Mouse (Mus musculus) midbrain, embryonic 16.5 days (tissue): ENCODE results near the gene Gm21616. TPM values are rescaled to one million over a fixed set of nuclear protein-coding genes. Genes with fewer than 3 reads are reported as not detected.
"Not testable (repeated sequence)": the region's sequence is repeated elsewhere in the genome, so short reads cannot be mapped to it uniquely, and the experiment has no call there.

Source experiments
- ATAC-seq: fragments of 200-750 bp; cut with Nextera tagmentation; 2 replicates; pipeline ENCODE4 v1.8.0; 2017; ENCODE audit warnings: moderate TSS enrichment
- H3K27ac ChIP-seq: fragments of 300-500 bp; sonication (generic); 2 replicates; pipeline ENCODE4 v1.5.1; 2014; ENCODE audit warnings: mild to moderate bottlenecking, low read length, mixed read lengths
- H3K27me3 ChIP-seq: fragments of 300-500 bp; sonication (generic); 2 replicates; pipeline ENCODE4 v1.6.1; 2014; ENCODE audit warnings: low read depth, low read length, mixed read lengths; ENCODE audit not compliant: control insufficient read depth, insufficient read depth
- H3K36me3 ChIP-seq: fragments of 300-500 bp; sonication (generic); 2 replicates; pipeline ENCODE4 v1.6.1; 2014; ENCODE audit warnings: mild to moderate bottlenecking, low read length, moderate library complexity, mixed read lengths; ENCODE audit not compliant: control insufficient read depth, insufficient read depth
- H3K4me1 ChIP-seq: fragments of 300-500 bp; sonication (generic); 2 replicates; pipeline ENCODE4 v1.6.1; 2014; ENCODE audit warnings: mild to moderate bottlenecking, low read length, mixed read lengths; ENCODE audit not compliant: control insufficient read depth, insufficient read depth
- H3K4me2 ChIP-seq: fragments of 300-500 bp; sonication (generic); 2 replicates; pipeline ENCODE4 v1.6.1; 2014; ENCODE audit warnings: mild to moderate bottlenecking, low read length, mixed read lengths
- H3K4me3 ChIP-seq: fragments of 300-500 bp; sonication (generic); 2 replicates; pipeline ENCODE4 v1.5.1; 2014; ENCODE audit warnings: low read depth, mild to moderate bottlenecking, low read length, moderate library complexity, mixed read lengths
- H3K9ac ChIP-seq: fragments of 300-500 bp; sonication (generic); 2 replicates; pipeline ENCODE4 v1.6.1; 2014; ENCODE audit warnings: low read depth, low read length, mixed read lengths
- H3K9me3 ChIP-seq: fragments of 300-500 bp; sonication (generic); replicated peaks from 2 replicates; pipeline ENCODE4 v1.6.1; 2014; ENCODE audit warnings: mild to moderate bottlenecking, low read length, mixed read lengths; ENCODE audit not compliant: control insufficient read depth, poor library complexity, severe bottlenecking
- WGBS: fragments of 180-500 bp; shearing (Covaris S2); extraction: QIAGEN DNeasy Blood & Tissue Kit; methylation state at CpG from one replicate; pipeline ENCODE4 v1.1.7; 2014; 5-methylcytosine and 5-hydroxymethylcytosine counted together
- polyA plus RNA-seq: library from polyadenylated mRNA; unstranded; fragments of >200 nt; fragmentation: Nextera tagmentation; extraction: Ambion mirVana; gene quantifications from 2 replicates; pipeline ENCODE4 v1.2.1, GENCODE M21; 2015

Gene Gm21616
- not detected in 2 replicates for polyA plus RNA-seq

GRCm38 (mm10) chrX:125435242-125435641 is at the start of gene Gm21616:
Gene Gm21616, plus strand, starts transcription at chrX:125435542.
- not testable (repeated sequence) for H3K27me3 ChIP-seq, H3K9ac ChIP-seq, H3K36me3 ChIP-seq, H3K4me3 ChIP-seq, ATAC-seq, H3K9me3 ChIP-seq, H3K4me2 ChIP-seq, H3K4me1 ChIP-seq, H3K27ac ChIP-seq
- no CpG with 5 or more reads among the region's 4 CpGs for WGBS
